Mouse (Mus musculus) lung, adult 2 months (tissue): ENCODE results near the gene Taf1. TPM values are rescaled to one million over a fixed set of nuclear protein-coding genes. Genes with fewer than 3 reads are reported as not detected.
"Not testable (repeated sequence)": the region's sequence is repeated elsewhere in the genome, so short reads cannot be mapped to it uniquely, and the experiment has no call there.

Source experiments
- DNase-seq: peaks from one replicate; pipeline ENCODE4 v3.0.0; 2022
- H3K4me1 ChIP-seq: fragments of 200-500 bp; 2 replicates; pipeline ENCODE4 v1.6.1; 2011; ENCODE audit warnings: low read length; ENCODE audit not compliant: control insufficient read depth, insufficient read depth
- H3K4me3 ChIP-seq: fragments of 200-500 bp; replicated peaks from 2 replicates; pipeline ENCODE3; 2011; ENCODE audit warnings: low read depth, mild to moderate bottlenecking, control low read depth, low read length; ENCODE audit errors: extremely low read depth
- CTCF ChIP-seq: fragments of 200-500 bp; IDR thresholded peaks from 2 replicates; pipeline ENCODE4 v1.5.1; 2011; ENCODE audit warnings: mild to moderate bottlenecking, low read length, control low read depth; ENCODE audit not compliant: insufficient read depth
- POLR2A ChIP-seq: fragments of 200-500 bp; IDR thresholded peaks from 2 replicates; pipeline ENCODE4 v1.6.1; 2011; ENCODE audit warnings: low read depth, mild to moderate bottlenecking, control low read depth, low read length, borderline replicate concordance; ENCODE audit errors: extremely low read depth
- WGBS: fragments of 180-500 bp; shearing (Covaris S2); methylation state at CpG from one replicate; pipeline ENCODE4 v1.1.7; 2018; 5-methylcytosine and 5-hydroxymethylcytosine counted together
- polyA plus RNA-seq: library from polyadenylated mRNA; depleted of rRNA; stranded (reverse); fragments of >200 nt; gene quantifications from 2 replicates; pipeline ENCODE4 v1.2.3, GENCODE M21; 2012; rRNA removed

Gene Taf1
- 3.2 and 7.3 TPM in 2 replicates for polyA plus RNA-seq

DNA sequence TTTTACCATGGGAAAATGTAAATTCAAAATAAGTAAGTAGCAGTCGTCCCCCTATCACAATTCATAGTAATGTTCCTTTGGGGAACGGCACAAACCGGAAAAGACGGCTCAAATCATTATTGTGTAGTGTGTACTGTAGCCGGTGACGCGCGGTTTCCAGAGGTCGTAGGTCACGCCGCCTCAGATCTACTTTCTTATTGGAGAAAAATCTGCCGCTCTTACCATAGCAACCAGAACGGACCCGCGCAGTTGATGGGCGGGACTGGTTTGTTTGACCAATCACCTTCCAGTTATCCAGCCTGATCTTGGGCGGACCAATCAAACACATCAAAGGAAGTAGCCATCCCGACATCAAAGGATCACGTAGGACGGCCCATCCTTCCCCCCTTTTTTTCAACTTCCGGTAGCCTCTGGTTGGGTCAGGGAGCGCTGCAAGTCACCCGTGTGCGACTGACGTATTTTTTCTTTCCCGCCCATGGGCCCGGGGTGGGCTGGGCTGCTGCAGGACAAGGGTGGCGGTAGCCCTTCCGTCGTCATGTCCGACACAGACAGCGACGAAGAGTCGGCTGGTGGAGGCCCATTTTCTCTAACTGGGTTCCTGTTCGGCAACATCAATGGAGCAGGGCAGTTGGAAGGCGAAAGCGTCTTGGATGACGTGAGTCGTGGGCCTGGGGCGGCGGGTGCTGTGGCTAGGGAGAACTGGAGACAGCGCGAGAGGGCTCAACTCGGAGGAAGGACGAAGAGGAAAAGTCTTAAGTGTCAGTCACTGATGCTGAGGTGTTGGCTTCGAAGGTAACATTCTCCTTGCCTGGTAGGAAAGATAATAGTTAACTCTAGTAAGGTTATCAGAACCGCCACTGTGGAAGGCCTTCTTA lies at the start of gene Taf1:
Gene Taf1 (plus strand): TSS at position 388 of the 875 bp plus-strand sequence.
- TF ChIP-seq POLR2A (peak; percentile 56; the same call in 1 of the 2 replicates), CTCF (no peak)
- WGBS = 28% methylated on average over 47 of the region's 47 CpGs
- Histone ChIP-seq H3K4me3 (peak within 1 kb of the TSS; percentile 98), H3K4me1 (no peaks in the 10 kb centered on the region)
- DNase-seq = peak; percentile 84

DNA sequence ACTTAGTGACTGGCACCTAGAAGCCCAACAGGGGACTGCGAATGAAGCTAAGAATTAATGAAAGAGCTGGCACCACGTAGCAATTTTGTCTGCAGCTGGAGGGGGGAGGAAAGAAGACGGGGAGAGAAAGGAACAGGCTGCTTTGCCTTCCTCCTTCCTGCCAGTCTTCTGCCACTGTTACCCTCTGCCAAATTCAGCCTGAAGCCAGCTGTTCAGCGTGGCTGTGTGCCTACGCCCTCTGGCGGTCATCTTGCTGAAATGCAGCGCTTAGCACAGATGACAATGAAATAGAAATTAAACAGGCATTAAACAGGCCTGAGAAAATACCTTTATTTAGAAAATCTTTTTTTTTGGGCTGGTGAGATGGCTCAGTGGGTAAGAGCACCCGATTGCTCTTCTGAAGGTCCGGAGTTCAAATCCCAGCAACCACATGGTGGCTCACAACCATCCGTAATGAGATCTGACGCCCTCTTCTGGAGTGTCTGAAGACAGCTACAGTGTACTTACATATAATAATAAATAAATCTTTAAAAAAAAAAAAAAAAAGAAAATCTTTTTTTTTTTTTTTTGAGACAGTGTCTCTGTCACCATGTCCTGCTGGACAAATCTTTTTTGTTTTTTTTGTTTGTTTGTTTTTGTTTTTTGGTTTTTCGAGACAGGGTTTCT lies 45.9 kb upstream of the Taf1 start:
- peak; percentile 84 for TF ChIP-seq CTCF
- WGBS = 31% methylated on average over 12 of the region's 12 CpGs
- H3K4me1 ChIP-seq, H3K4me3 ChIP-seq: not testable (repeated sequence)
- DNase-seq = peak; percentile 15

DNA sequence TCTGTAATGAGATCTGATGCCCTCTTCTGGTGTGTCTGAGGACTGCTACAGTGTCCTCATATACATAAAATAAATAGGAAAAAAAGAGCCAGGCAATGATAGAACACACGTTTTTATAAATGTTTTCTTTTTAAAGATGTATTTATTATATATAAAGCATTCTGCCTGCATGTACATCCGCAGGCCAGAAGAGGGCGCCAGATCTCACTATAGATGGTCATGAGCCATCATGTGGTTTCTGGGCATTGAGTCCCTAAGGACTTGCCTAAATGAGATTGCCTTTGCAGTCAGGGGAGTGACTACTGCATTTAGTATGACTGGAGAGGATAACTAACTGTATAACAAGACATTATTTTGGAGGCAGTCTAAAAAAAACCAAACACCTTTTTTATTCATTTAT lies 27.9 kb upstream of the Taf1 start:
- DNase-seq = peak; percentile 4
- H3K4me1 ChIP-seq = no peaks in the 10 kb centered on the region
- no peak overlapping the region for H3K4me3 ChIP-seq
- TF ChIP-seq POLR2A (no peak), CTCF (peak; percentile 42)
- 14% methylated on average over 3 of the region's 3 CpGs for WGBS

GRCm38 (mm10) chrX:101515710-101516109 lies 16.8 kb upstream of the Taf1 start:
- 6% methylated on average over 2 of the region's 2 CpGs for WGBS
- no peak overlapping the region for H3K4me3 ChIP-seq
- no peaks in the 10 kb centered on the region for H3K4me1 ChIP-seq
- TF ChIP-seq CTCF = no peak
- no peak for TF ChIP-seq POLR2A
- DNase-seq = no peak

- no peak overlapping the region for H3K4me3 ChIP-seq
- WGBS = 88% methylated on average over 4 of the region's 4 CpGs
- no peak for TF ChIP-seq POLR2A
- TF ChIP-seq CTCF = no peak
- DNase-seq = no peak
- no peaks in the 10 kb centered on the region for H3K4me1 ChIP-seq
Observed at GRCm38 (mm10) chrX:101518006-101518405, 14.5 kb upstream of the Taf1 start.

DNA sequence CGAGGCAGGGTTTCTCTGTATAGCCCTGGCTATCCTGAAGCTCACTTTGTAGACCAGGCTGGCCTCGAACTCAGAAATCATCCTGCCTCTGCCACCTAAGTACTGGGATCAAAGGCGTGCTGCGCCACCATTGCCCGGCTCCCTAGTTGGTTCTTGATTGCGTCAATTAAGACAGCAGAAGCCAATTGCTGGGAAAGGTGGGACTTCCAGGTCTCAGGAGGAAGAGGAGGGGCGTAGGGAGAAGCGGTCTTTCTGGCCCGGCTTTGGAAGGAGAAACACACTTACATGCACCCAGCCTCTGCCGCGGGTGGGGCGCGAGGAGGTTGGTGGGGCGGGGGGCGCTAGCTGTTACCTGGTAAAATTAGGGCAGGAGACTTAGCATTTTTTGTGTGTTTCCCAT lies 10.5 kb upstream of the Taf1 start:
- Histone ChIP-seq H3K4me3 (no peak overlapping the region), H3K4me1 (no peaks in the 10 kb centered on the region)
- no peak for TF ChIP-seq CTCF
- 74% methylated on average over 15 of the region's 15 CpGs for WGBS
- no peak for DNase-seq

DNA sequence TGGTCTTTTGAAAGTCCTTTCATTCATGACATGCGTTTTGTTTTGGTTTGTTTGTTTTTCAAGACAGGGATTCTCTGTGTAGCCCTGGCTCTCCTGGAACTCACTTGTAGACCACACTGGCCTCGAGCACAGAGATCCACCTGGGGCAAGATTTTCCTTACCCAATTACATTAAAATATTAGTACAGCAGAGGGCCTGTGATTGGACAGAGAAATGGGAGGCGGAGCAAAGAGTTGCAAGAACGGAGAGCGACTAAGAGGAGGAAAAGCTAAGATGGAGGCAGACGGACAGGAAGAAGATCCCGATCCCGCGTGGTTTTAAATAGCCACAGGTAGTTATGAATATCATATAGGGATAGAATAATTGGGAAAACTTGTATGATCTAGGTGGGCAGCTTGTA lies 5.2 kb upstream of the Taf1 start:
- no peak for DNase-seq
- Histone ChIP-seq H3K4me1 (no peaks in the 10 kb centered on the region), H3K4me3 (no peak overlapping the region)
- WGBS = 52% methylated on average over 9 of the region's 9 CpGs
- TF ChIP-seq POLR2A (no peak), CTCF (no peak)

- Histone ChIP-seq H3K4me3 (no peak overlapping the region), H3K4me1 (no peaks in the 10 kb centered on the region)
- DNase-seq = no peak
- TF ChIP-seq POLR2A (no peak), CTCF (no peak)
- WGBS = 65% methylated on average over 1 of the region's 1 CpGs
Observed at GRCm38 (mm10) chrX:101585455-101585854, 52.9 kb downstream of the Taf1 start.

- no peaks in the 10 kb centered on the region for H3K4me1 ChIP-seq
- H3K4me3 ChIP-seq = no peak overlapping the region
- no peak for DNase-seq
- no peak for TF ChIP-seq CTCF
- no peak for TF ChIP-seq POLR2A
- WGBS = 82% methylated on average over 3 of the region's 3 CpGs
Observed at GRCm38 (mm10) chrX:101616183-101616582, 83.6 kb downstream of the Taf1 start.

DNA sequence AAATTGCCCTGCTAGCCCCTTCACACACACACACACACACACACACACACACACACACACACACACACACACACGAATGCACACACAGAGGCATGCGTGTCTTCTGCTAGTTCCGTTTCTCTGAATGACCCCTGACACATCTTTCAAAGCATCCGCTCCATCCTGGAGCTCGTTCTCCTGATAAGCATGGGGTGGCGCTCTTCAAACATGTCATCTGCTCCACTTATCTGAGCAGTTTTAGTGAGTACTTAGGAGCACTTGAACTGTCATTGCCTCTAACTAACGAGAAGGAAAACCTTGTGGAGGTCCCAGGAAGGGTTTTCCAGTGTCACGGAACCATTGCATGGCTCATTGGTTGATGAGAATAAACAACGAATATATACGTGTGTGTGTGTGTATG lies 85.4 kb downstream of the Taf1 start:
- DNase-seq = no peak
- 67% methylated on average over 10 of the region's 10 CpGs for WGBS
- H3K4me1 ChIP-seq = no peaks in the 10 kb centered on the region

More for the DNA sequence above, 85.4 kb downstream of the Taf1 start:
- no peak overlapping the region for H3K4me3 ChIP-seq
- TF ChIP-seq POLR2A (no peak), CTCF (no peak)
